Mouse (Mus musculus): Measurements from ENCODE around the gene Ascc2.

DNA sequence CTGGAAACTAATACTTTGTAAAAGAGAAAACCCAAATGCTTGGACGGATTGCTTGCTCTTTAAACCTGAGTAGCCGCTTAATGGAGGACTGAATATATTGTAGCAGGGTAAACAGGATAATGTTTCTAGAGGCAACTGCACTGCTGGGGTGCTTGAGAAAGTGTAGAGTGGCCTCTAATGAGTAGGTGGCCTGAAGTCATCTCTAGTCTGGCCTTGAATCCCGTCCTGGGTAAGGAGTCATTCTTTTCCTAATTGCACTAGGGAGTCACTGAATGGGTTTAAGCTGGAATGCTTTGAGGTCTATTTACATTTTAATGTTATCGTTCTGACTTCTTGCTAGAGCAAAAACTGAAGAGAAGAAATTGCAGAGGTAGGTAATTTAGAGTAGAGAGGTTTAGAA, 67.6 kb downstream of the Ascc2 start:
- TF ChIP-seq CTCF (IDR thresholded peaks at IDR 0.05; ENCODE audit: extremely low read depth, insufficient read length, insufficient replicate concordance, low read depth, low read length): no peak
- TF ChIP-seq POLR2A (IDR thresholded peaks at IDR 0.05; ENCODE audit: low read depth, low read length): no peak

All from small intestine, adult 2 months (tissue).